Comparison of ENCODE assay signal across 27 mouse cellular contexts in genomic region chr4:105016006-105016613, GRCm38 (mm10).
"Had no signal": no experiment of that assay in that cellular context is flagged by ENCODE, and none has a peak within 500 bp of the region (broad histone marks: within the 10 kb centered on the region; RNA-seq: fewer than 3 reads in every experiment).

No protein-coding gene starts in this region.

- H3K4me1 ChIP-seq: heart, embryonic 13.5 days; heart, embryonic 15.5 days; hindbrain, embryonic 13.5 days; hindbrain, embryonic 15.5 days; kidney, embryonic 15.5 days; limb, embryonic 10.5 days; limb, embryonic 12.5 days; liver, embryonic 13.5 days; liver, embryonic 15.5 days had no signal

- DNase-seq: gastrocnemius, postnatal 14 days; gastrocnemius, postnatal 36 days; heart, adult 18-20 months; heart, postnatal 14 days; heart, postnatal 36 days; kidney, adult 11 months; kidney, adult 2 months; kidney, adult 9 months; kidney, postnatal 14 days; kidney, postnatal 4 days; liver; liver, embryonic 13.5 days had no signal

- H3K27ac ChIP-seq: heart, embryonic 13.5 days; heart, embryonic 15.5 days; hindbrain, embryonic 13.5 days; hindbrain, embryonic 15.5 days; hindbrain, postnatal 0 days; kidney, embryonic 15.5 days; kidney, postnatal 0 days; layer of hippocampus, adult 2 months; left cerebral cortex, adult 2 months; limb, embryonic 10.5 days; limb, embryonic 12.5 days; liver, embryonic 13.5 days; liver, embryonic 15.5 days had no signal

- H3K27me3 ChIP-seq: heart, embryonic 13.5 days; heart, embryonic 15.5 days; hindbrain, embryonic 13.5 days; hindbrain, embryonic 15.5 days; kidney, embryonic 15.5 days; limb, embryonic 12.5 days; liver, embryonic 13.5 days; liver, embryonic 15.5 days had no signal

- ATAC-seq: hindbrain, postnatal 0 days; intestine, embryonic 16.5 days had no signal

- H3K9me3 ChIP-seq: heart, embryonic 13.5 days; heart, embryonic 15.5 days; hindbrain, embryonic 13.5 days; hindbrain, embryonic 15.5 days; kidney, embryonic 15.5 days; limb, embryonic 10.5 days; limb, embryonic 12.5 days; liver, embryonic 13.5 days; liver, embryonic 15.5 days had no signal

- H3K4me2 ChIP-seq: heart, embryonic 11.5 days; heart, embryonic 13.5 days; heart, embryonic 15.5 days; hindbrain, embryonic 13.5 days; hindbrain, embryonic 15.5 days; kidney, embryonic 15.5 days; limb, embryonic 12.5 days; liver, embryonic 11.5 days; liver, embryonic 13.5 days; liver, embryonic 15.5 days had no signal

- H3K4me3 ChIP-seq: heart, embryonic 13.5 days; heart, embryonic 15.5 days; hindbrain, embryonic 13.5 days; hindbrain, embryonic 15.5 days; kidney, embryonic 15.5 days; layer of hippocampus, adult 2 months; left cerebral cortex, adult 2 months; limb, embryonic 10.5 days; limb, embryonic 12.5 days; liver, embryonic 13.5 days; liver, embryonic 15.5 days had no signal

- H3K36me3 ChIP-seq: hindbrain, embryonic 15.5 days; kidney, embryonic 15.5 days; limb, embryonic 10.5 days; limb, embryonic 12.5 days; liver, embryonic 13.5 days; liver, embryonic 15.5 days had no signal

- H3K9ac ChIP-seq: heart, embryonic 13.5 days; heart, embryonic 15.5 days; hindbrain, embryonic 13.5 days; hindbrain, embryonic 15.5 days; kidney, embryonic 15.5 days; limb, embryonic 12.5 days; liver, embryonic 13.5 days; liver, embryonic 15.5 days had no signal
